21 mouse cellular contexts compared by ENCODE assay signal in the genomic region with DNA sequence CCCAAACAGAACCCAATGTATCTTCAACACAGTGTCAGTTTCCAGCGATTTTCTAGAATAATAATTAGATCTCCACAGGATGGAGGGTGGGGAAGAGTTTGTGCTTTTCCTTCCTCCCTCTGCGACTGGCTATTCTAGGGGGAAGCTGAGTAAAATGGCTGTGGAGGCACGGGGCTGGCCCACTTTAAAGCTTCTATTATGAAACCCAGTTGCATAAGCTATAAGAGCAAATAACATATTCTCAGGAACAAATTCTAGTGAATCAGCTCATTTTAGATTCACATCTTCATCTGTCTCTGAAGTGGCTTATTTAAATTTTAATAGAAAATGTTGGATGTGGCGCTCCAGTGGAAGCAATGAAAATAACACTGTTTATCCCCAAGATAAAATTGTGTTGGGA.
DNase-seq lines count a peak whose midpoint lies in the region; ATAC-seq and TF ChIP-seq lines count a peak whose summit lies in the region.
"Had no signal": no experiment of that assay in that cellular context is flagged by ENCODE, and none has a peak within 500 bp of the region (broad histone marks: within the 10 kb centered on the region; RNA-seq: fewer than 3 reads in every experiment).

No protein-coding gene starts in this region.

- H3K9ac ChIP-seq in midbrain, postnatal 0 days (replicated peaks; ENCODE audit: low read length, poor library complexity, severe bottlenecking): no peak overlapping the region
- H3K9ac ChIP-seq in midbrain, embryonic 11.5 days (ENCODE audit: low read length): no peak overlapping the region
- H3K9ac ChIP-seq: hindbrain, embryonic 12.5 days; neural tube, embryonic 12.5 days had no signal

- no peak overlapping the region for H3K27ac ChIP-seq in midbrain, postnatal 0 days (ENCODE audit: low read depth, low read length)
- H3K27ac ChIP-seq in midbrain, embryonic 11.5 days (ENCODE audit: low read depth, low read length): no peak overlapping the region
- H3K27ac ChIP-seq: embryonic facial prominence, embryonic 10.5 days; hindbrain, embryonic 12.5 days; neural tube, embryonic 12.5 days; stomach, postnatal 0 days had no signal

- H3K27me3 ChIP-seq in midbrain, postnatal 0 days (ENCODE audit: insufficient read depth, low read length): no peaks in the 10 kb centered on the region
- no peaks in the 10 kb centered on the region for H3K27me3 ChIP-seq in midbrain, embryonic 11.5 days (ENCODE audit: control insufficient read depth, insufficient read depth, low read length)
- H3K27me3 ChIP-seq: hindbrain, embryonic 12.5 days; megakaryocyte, embryonic 14.5 days; neural tube, embryonic 12.5 days had no signal

- no peaks in the 10 kb centered on the region for H3K9me3 ChIP-seq in midbrain, postnatal 0 days (ENCODE audit: low read length)
- H3K9me3 ChIP-seq in midbrain, embryonic 11.5 days (ENCODE audit: control insufficient read depth, low read length): no peaks in the 10 kb centered on the region
- H3K9me3 ChIP-seq: embryonic facial prominence, embryonic 10.5 days; hindbrain, embryonic 12.5 days; megakaryocyte, embryonic 14.5 days; neural tube, embryonic 12.5 days had no signal

- DNase-seq in layer of hippocampus, adult 18-20 months (ENCODE audit: low spot score in 2 of 2): peak; percentile 12 to 56
- DNase-seq in layer of hippocampus, adult 9-10 months (ENCODE audit: low spot score): no peak
- no peak for DNase-seq in midbrain, postnatal 0 days (ENCODE audit: low spot score)
- no peak for DNase-seq in midbrain, embryonic 11.5 days (ENCODE audit: low spot score, missing footprints)
- DNase-seq in layer of hippocampus, adult 9-11 months: peak; percentile 34
- no peak for DNase-seq in kidney, postnatal 4 days
- DNase-seq: cerebellum, adult 8-10 months; gastrocnemius, postnatal 36 days; heart, postnatal 14 days; kidney, adult 9 months; lung, adult 18-20 months; lung, postnatal 14 days; thymus, postnatal 25 days had no signal

- ATAC-seq in midbrain, postnatal 0 days (ENCODE audit: low FRiP score): no peak
- ATAC-seq in midbrain, embryonic 11.5 days (ENCODE audit: low FRiP score): no peak
- 0 out of 2 replicates have a peak, but pooled peaks have one; percentile 47 for ATAC-seq in megakaryocyte progenitor cell, adult 5-6 weeks (replicated peaks; ENCODE audit: poor library complexity)

- H3K4me3 ChIP-seq in midbrain, postnatal 0 days (ENCODE audit: low read depth, low read length): no peak overlapping the region
- no peak overlapping the region for H3K4me3 ChIP-seq in midbrain, embryonic 11.5 days (ENCODE audit: low read depth, low read length)
- H3K4me3 ChIP-seq: embryonic facial prominence, embryonic 10.5 days; hindbrain, embryonic 12.5 days; megakaryocyte, embryonic 14.5 days; neural tube, embryonic 12.5 days had no signal

- no peaks in the 10 kb centered on the region for H3K4me1 ChIP-seq in midbrain, postnatal 0 days (ENCODE audit: insufficient read depth, low read length)
- H3K4me1 ChIP-seq in midbrain, embryonic 11.5 days (ENCODE audit: control insufficient read depth, insufficient read depth, low read length): no peaks in the 10 kb centered on the region
- H3K4me1 ChIP-seq: hindbrain, embryonic 12.5 days; neural tube, embryonic 12.5 days had no signal

- 53% methylated on average over 4 of the region's 4 CpGs for WGBS in midbrain, postnatal 0 days
- WGBS in midbrain, embryonic 11.5 days: 80% methylated on average over 4 of the region's 4 CpGs

- TF ChIP-seq CTCF in midbrain, postnatal 0 days (IDR thresholded peaks at IDR 0.05): 0 out of 2 replicates have a peak, but pooled peaks have one; percentile 9

- no peaks in the 10 kb centered on the region for H3K36me3 ChIP-seq in midbrain, postnatal 0 days (ENCODE audit: insufficient read depth, low read length)
- H3K36me3 ChIP-seq in midbrain, embryonic 11.5 days (ENCODE audit: control insufficient read depth, insufficient read depth, low read length): no peaks in the 10 kb centered on the region
- H3K36me3 ChIP-seq: embryonic facial prominence, embryonic 10.5 days; hindbrain, embryonic 12.5 days; neural tube, embryonic 12.5 days had no signal

- H3K4me2 ChIP-seq in midbrain, postnatal 0 days (ENCODE audit: low read depth, low read length, poor library complexity, severe bottlenecking): no peak overlapping the region
- H3K4me2 ChIP-seq in midbrain, embryonic 11.5 days: no peak overlapping the region
- H3K4me2 ChIP-seq: heart, embryonic 11.5 days; hindbrain, embryonic 12.5 days; liver, embryonic 11.5 days; neural tube, embryonic 12.5 days had no signal

Comparison
In these comparisons a context has a peak if more than half of its experiments do, and no peak if none do; other contexts are left out.
1. DNase-seq: peak in layer of hippocampus, adult 18-20 months (2 of 2) and layer of hippocampus, adult 9-11 months (single experiment); none in layer of hippocampus, adult 9-10 months (single experiment), midbrain, postnatal 0 days (single experiment), midbrain, embryonic 11.5 days (single experiment) and kidney, postnatal 4 days (0 of 2).